Comparison of ENCODE assay signal across 10 mouse cellular contexts in the genomic region with DNA sequence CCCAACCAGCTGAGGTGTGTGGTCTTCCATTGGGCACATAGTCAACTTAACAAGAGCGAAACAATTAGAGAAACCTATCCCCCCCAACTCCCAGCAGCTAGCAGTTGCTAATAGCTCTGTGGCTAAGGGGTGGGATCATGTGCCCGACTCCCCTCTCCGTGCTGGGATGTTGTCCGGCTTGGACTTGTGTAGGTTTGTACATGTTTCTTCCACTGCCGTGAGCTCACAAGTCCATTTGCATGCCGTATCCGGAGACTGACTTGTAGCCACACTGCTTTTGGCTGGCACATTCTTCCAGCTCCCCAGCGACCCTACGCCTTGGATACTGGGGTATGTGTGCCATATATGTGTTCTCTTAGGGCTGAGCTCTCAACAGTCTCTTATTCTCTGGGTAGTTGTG. TPM values are rescaled to one million over a fixed set of nuclear protein-coding genes. Genes with fewer than 3 reads are reported as not detected.
DNase-seq lines count a peak whose midpoint lies in the region; ATAC-seq and TF ChIP-seq lines count a peak whose summit lies in the region.
"Had no signal": no experiment of that assay in that cellular context is flagged by ENCODE, and none has a peak within 500 bp of the region (broad histone marks: within the 10 kb centered on the region; RNA-seq: fewer than 3 reads in every experiment).

No protein-coding gene starts in this region.

- H3K36me3 ChIP-seq in heart, postnatal 0 days (replicated peaks; ENCODE audit: control insufficient read depth, insufficient read depth, low read length): no peaks in the 10 kb centered on the region
- H3K36me3 ChIP-seq in liver, postnatal 0 days (replicated peaks; ENCODE audit: insufficient read depth, low read length): no peaks in the 10 kb centered on the region
- no peaks in the 10 kb centered on the region for H3K36me3 ChIP-seq in liver, embryonic 12.5 days
- no peaks in the 10 kb centered on the region for H3K36me3 ChIP-seq in myocyte (ENCODE audit: control insufficient read depth, insufficient read depth)

- intact Hi-C loops in heart, postnatal 10 days (cut with DNase I): loop anchor here (2.0 kb wide), 2 partner anchors 22 to 54 kb away; no protein-coding TSS in a partner anchor

- no peak overlapping the region for H3K4me3 ChIP-seq in heart, postnatal 0 days (ENCODE audit: low read depth, low read length)
- no peak overlapping the region for H3K4me3 ChIP-seq in liver, postnatal 0 days (ENCODE audit: low read depth, low read length)
- no peak overlapping the region for H3K4me3 ChIP-seq in liver, embryonic 12.5 days
- no peak overlapping the region for H3K4me3 ChIP-seq in myocyte

- peaks cover 81% of the 10 kb centered on the region for H3K79me2 ChIP-seq in myocyte (ENCODE audit: control insufficient read depth, insufficient read depth)

- DNase-seq in cerebellum, adult 9-10 months: peak; percentile 41
- DNase-seq in cerebellum, adult 8-10 months: no peak
- DNase-seq in heart, postnatal 0 days (ENCODE audit: low spot score): no peak
- no peak for DNase-seq in heart, postnatal 10 days
- DNase-seq in liver, postnatal 0 days: no peak
- no peak for DNase-seq in adrenal gland, postnatal 14 days

- no peak for TF ChIP-seq CTCF in heart, postnatal 0 days (IDR thresholded peaks at IDR 0.05; ENCODE audit: low read depth)
- TF ChIP-seq CTCF in liver, postnatal 0 days (IDR thresholded peaks at IDR 0.05; ENCODE audit: low read depth): no peak

- H3K9ac ChIP-seq in heart, postnatal 0 days (replicated peaks; ENCODE audit: low read depth, low read length): no peak overlapping the region
- H3K9ac ChIP-seq in liver, postnatal 0 days (replicated peaks): no peak overlapping the region
- H3K9ac ChIP-seq in liver, embryonic 12.5 days: no peak overlapping the region
- H3K9ac ChIP-seq: liver, embryonic 14.5 days had no signal

- H3ac ChIP-seq in myocyte (ENCODE audit: control insufficient read depth, insufficient read length): no peak overlapping the region

- H3K27ac ChIP-seq in heart, postnatal 0 days (ENCODE audit: low read depth): peak overlapping the region; percentile 83
- H3K27ac ChIP-seq in liver, postnatal 0 days (ENCODE audit: low read depth): no peak overlapping the region
- no peak overlapping the region for H3K27ac ChIP-seq in liver, embryonic 12.5 days
- H3K27ac ChIP-seq: liver, embryonic 14.5 days had no signal

- H3K4me1 ChIP-seq in heart, postnatal 0 days (ENCODE audit: control insufficient read depth, insufficient read depth): peaks cover 91% of the 10 kb centered on the region
- peaks cover 45% of the 10 kb centered on the region for H3K4me1 ChIP-seq in liver, postnatal 0 days (ENCODE audit: insufficient read depth)
- peaks cover 39% of the 10 kb centered on the region for H3K4me1 ChIP-seq in liver, embryonic 12.5 days

- no peak for TF ChIP-seq EP300 in heart, postnatal 0 days (IDR thresholded peaks at IDR 0.05; ENCODE audit: low read depth)
- TF ChIP-seq EP300 in liver, postnatal 0 days (IDR thresholded peaks at IDR 0.05; ENCODE audit: low read depth): no peak

- no peak for ATAC-seq in heart, postnatal 0 days (ENCODE audit: insufficient read depth, low read depth)
- no peak for ATAC-seq in liver, postnatal 0 days
- ATAC-seq in liver, embryonic 12.5 days: no peak
- ATAC-seq: forebrain, embryonic 14.5 days had no signal

- no peaks in the 10 kb centered on the region for H3K9me3 ChIP-seq in heart, postnatal 0 days (replicated peaks; ENCODE audit: control insufficient read depth, low read length)
- no peaks in the 10 kb centered on the region for H3K9me3 ChIP-seq in liver, postnatal 0 days (ENCODE audit: low read length)
- no peaks in the 10 kb centered on the region for H3K9me3 ChIP-seq in liver, embryonic 12.5 days (replicated peaks)

- H3K4me2 ChIP-seq in heart, postnatal 0 days (ENCODE audit: low read depth, low read length): no peak overlapping the region
- H3K4me2 ChIP-seq in liver, postnatal 0 days (ENCODE audit: low read depth, low read length): 0 out of 2 replicates have a peak overlapping the region, but pooled peaks have one; percentile 38
- H3K4me2 ChIP-seq in liver, embryonic 12.5 days: no peak overlapping the region
- peak overlapping the region; percentile 71 for H3K4me2 ChIP-seq in myocyte (ENCODE audit: low read depth)

- WGBS in heart, postnatal 0 days: 87% methylated on average over 9 of the region's 9 CpGs
- WGBS in liver, postnatal 0 days (ENCODE audit: insufficient replicate concordance): 89% methylated on average over 9 of the region's 9 CpGs
- WGBS in liver, embryonic 12.5 days (ENCODE audit: insufficient replicate concordance): 80% methylated on average over 9 of the region's 9 CpGs

- TF ChIP-seq POLR2A in myocyte (IDR thresholded peaks at IDR 0.05; ENCODE audit: insufficient read length, low read depth): no peak

- no peaks in the 10 kb centered on the region for H3K27me3 ChIP-seq in heart, postnatal 0 days (ENCODE audit: control insufficient read depth, insufficient read depth, low read length)
- no peaks in the 10 kb centered on the region for H3K27me3 ChIP-seq in liver, postnatal 0 days (ENCODE audit: insufficient read depth, low read length)
- no peaks in the 10 kb centered on the region for H3K27me3 ChIP-seq in liver, embryonic 12.5 days (replicated peaks)
- no peaks in the 10 kb centered on the region for H3K27me3 ChIP-seq in myocyte (ENCODE audit: control insufficient read depth, insufficient read depth, insufficient read length)

TF ChIP-seq in myocyte, 11 proteins besides CTCF, POLR2A, EP300 and RAD21:
- TF ChIP-seq CEBPB (IDR thresholded peaks at IDR 0.05; ENCODE audit: insufficient read depth, poor library complexity, severe bottlenecking): no peak
- no peak for TF ChIP-seq SRF (IDR thresholded peaks at IDR 0.05; ENCODE audit: control insufficient read depth, insufficient read length, low read depth)
- no peak for TF ChIP-seq TCF3 (IDR thresholded peaks at IDR 0.05; ENCODE audit: insufficient read length, low read depth)
- no peak for TF ChIP-seq MAX (IDR thresholded peaks at IDR 0.05; ENCODE audit: low read depth)
- no peak for TF ChIP-seq MYOG (IDR thresholded peaks at IDR 0.05; ENCODE audit: control insufficient read depth in 1 of 3, insufficient read depth in 1 of 3, insufficient read length in 2 of 3, low read depth in 2 of 3)
- TF ChIP-seq MYOD1 (IDR thresholded peaks at IDR 0.05; ENCODE audit: control insufficient read depth in 1 of 3, insufficient read length in 2 of 3, low read depth in 2 of 3): no peak
- TF ChIP-seq E2F4 (IDR thresholded peaks at IDR 0.05; ENCODE audit: insufficient read depth): no peak
- no peak for TF ChIP-seq POLR2AphosphoS2 (IDR thresholded peaks at IDR 0.05; ENCODE audit: insufficient read length, low read depth)
- no peak for TF ChIP-seq REST (IDR thresholded peaks at IDR 0.05; ENCODE audit: insufficient read depth, insufficient read length)
- no peak for TF ChIP-seq TCF12 (IDR thresholded peaks at IDR 0.05; ENCODE audit: insufficient read depth, poor library complexity, severe bottlenecking)
- no peak for TF ChIP-seq USF1 (IDR thresholded peaks at IDR 0.05; ENCODE audit: low read depth)

RNA-seq across cellular contexts. Expression of a gene that starts 55.4 kb away (rescaled TPM):
- total RNA-seq in heart, postnatal 0 days (2014; rRNA removed; ENCODE audit: low replicate concordance): 113 and 120 TPM in 2 replicates
- 53.5 and 59.3 TPM in 2 replicates for polyA plus RNA-seq in heart, postnatal 0 days (2015; fragmentation: Nextera tagmentation; extraction: Ambion mirVana)
- total RNA-seq in heart, postnatal 10 days (2021): 100 to 1,000 TPM; 334 to 336 TPM
- 4.9 and 5.1 TPM in 2 replicates for polyA plus RNA-seq in liver, postnatal 0 days (2015; fragmentation: Nextera tagmentation; extraction: Ambion mirVana)
- 10.3 and 11.0 TPM in 2 replicates for polyA plus RNA-seq in liver, embryonic 12.5 days (2016; fragmentation: Nextera tagmentation; extraction: Ambion mirVana)
- 60.8 TPM for polyA plus RNA-seq in myocyte (2012; fragmentation: generic; extraction: Trizol)
- 83.1 and 84.0 TPM in 2 replicates for total RNA-seq in adrenal gland, postnatal 14 days (2021)

Comparison
In these comparisons a context has a peak if more than half of its experiments do, and no peak if none do; other contexts are left out.
1. H3K4me2 ChIP-seq: peak in liver, postnatal 0 days (single experiment) and myocyte (single experiment); none in heart, postnatal 0 days (single experiment) and liver, embryonic 12.5 days (single experiment).